Comparison of ENCODE assay signal across 8 mouse cellular contexts in genomic region chr12:84161616-84162433, GRCm38 (mm10). TPM values are rescaled to one million over a fixed set of nuclear protein-coding genes. Genes with fewer than 3 reads are reported as not detected.
A peak's percentile ranks its signal among the peaks of the same experiment; 100 is the strongest.
DNase-seq lines count a peak whose midpoint lies in the region; ATAC-seq and TF ChIP-seq lines count a peak whose summit lies in the region.

No protein-coding gene starts in this region.

- H3K9me3 ChIP-seq in liver, embryonic 13.5 days (replicated peaks) = no peaks in the 10 kb centered on the region
- no peaks in the 10 kb centered on the region for H3K9me3 ChIP-seq in neural tube, embryonic 15.5 days (replicated peaks)

- peak; percentile 56 for ATAC-seq in liver, embryonic 13.5 days (ENCODE audit: low read depth)
- ATAC-seq in neural tube, embryonic 15.5 days (ENCODE audit: low FRiP score) = no peak

- H3K4me2 ChIP-seq in liver, embryonic 13.5 days = peak overlapping the region; percentile 37
- H3K4me2 ChIP-seq in neural tube, embryonic 15.5 days = no peak overlapping the region

- no peak for TF ChIP-seq POLR2A in cortical plate, adult 2 months (IDR thresholded peaks at IDR 0.05; ENCODE audit: extremely low read depth, insufficient read depth, low read length)

- intact Hi-C loops in gastrocnemius, adult 2 months (cut with DNase I) = no loop called here
- intact Hi-C loops in gastrocnemius, postnatal 36 days (cut with DNase I) = loop anchor here (2.0 kb wide), 1 partner anchor 87 kb away; no protein-coding TSS in a partner anchor

- H3K36me3 ChIP-seq in liver, embryonic 13.5 days = peaks cover 86% of the 10 kb centered on the region
- peaks cover 30% of the 10 kb centered on the region for H3K36me3 ChIP-seq in neural tube, embryonic 15.5 days

- peak overlapping the region; percentile 56 for H3K27ac ChIP-seq in gastrocnemius, adult 2 months
- H3K27ac ChIP-seq in cortical plate, adult 2 months (ENCODE audit: insufficient read depth, low read length) = no peak overlapping the region
- H3K27ac ChIP-seq in liver, embryonic 13.5 days = peak overlapping the region; percentile 79
- H3K27ac ChIP-seq in neural tube, embryonic 15.5 days (replicated peaks) = no peak overlapping the region

- DNase-seq in gastrocnemius, adult 2 months = no peak
- no peak for DNase-seq in gastrocnemius, postnatal 36 days
- peak; percentile 58 for DNase-seq in A20 (ENCODE audit: low read depth, low spot score)
- no peak for DNase-seq in liver, embryonic 13.5 days
- DNase-seq in thymus, postnatal 14 days = peak; percentile 64
- no peak for DNase-seq in adrenal gland, adult 8-10 months

- peak overlapping the region; percentile 53 for H3K9ac ChIP-seq in liver, embryonic 13.5 days
- H3K9ac ChIP-seq in neural tube, embryonic 15.5 days (replicated peaks) = no peak overlapping the region

- WGBS in liver, embryonic 13.5 days (ENCODE audit: insufficient replicate concordance) = 75% methylated on average over 14 of the region's 14 CpGs
- 76% methylated on average over 14 of the region's 14 CpGs for WGBS in neural tube, embryonic 15.5 days

- H3K4me3 ChIP-seq in gastrocnemius, adult 2 months = no peak overlapping the region
- H3K4me3 ChIP-seq in cortical plate, adult 2 months (ENCODE audit: insufficient read depth, low read length) = no peak overlapping the region
- no peak overlapping the region for H3K4me3 ChIP-seq in liver, embryonic 13.5 days (replicated peaks)
- no peak overlapping the region for H3K4me3 ChIP-seq in neural tube, embryonic 15.5 days (replicated peaks)

- peak; percentile 57 for TF ChIP-seq CTCF in gastrocnemius, adult 2 months (IDR thresholded peaks at IDR 0.05)
- peak; percentile 43 for TF ChIP-seq CTCF in cortical plate, adult 2 months (IDR thresholded peaks at IDR 0.05; ENCODE audit: extremely low read depth, insufficient read depth, low read length)

- no peaks in the 10 kb centered on the region for H3K27me3 ChIP-seq in liver, embryonic 13.5 days
- H3K27me3 ChIP-seq in neural tube, embryonic 15.5 days (replicated peaks) = no peaks in the 10 kb centered on the region

- H3K4me1 ChIP-seq in cortical plate, adult 2 months (ENCODE audit: control insufficient read depth, insufficient read depth, low read length) = no peaks in the 10 kb centered on the region
- peaks cover 60% of the 10 kb centered on the region for H3K4me1 ChIP-seq in liver, embryonic 13.5 days (replicated peaks)
- H3K4me1 ChIP-seq in neural tube, embryonic 15.5 days = no peaks in the 10 kb centered on the region

RNA-seq across cellular contexts. Expression of gene Pnma1, which starts 13.5 kb away (rescaled TPM):
- total RNA-seq in gastrocnemius, adult 2 months (2021) = under 1 TPM; 0.10 to 0.17 TPM
- total RNA-seq in gastrocnemius, postnatal 36 days (2021) = under 1 TPM; 0.15 to 0.18 TPM
- polyA plus RNA-seq in cortical plate, adult 2 months (2012; rRNA removed) = 3.0 and 3.7 TPM in 2 replicates
- 0.14 TPM in 1 of 2 replicates, not detected in the other for polyA plus RNA-seq in liver, embryonic 13.5 days (2015; fragmentation: Nextera tagmentation; extraction: Ambion mirVana)
- 3.2 and 3.8 TPM in 2 replicates for polyA plus RNA-seq in neural tube, embryonic 15.5 days (2015; fragmentation: Nextera tagmentation; extraction: Ambion mirVana)
- total RNA-seq in adrenal gland, adult 8-10 months (2022) = under 1 TPM; 0.09 to 0.56 (median 0.35) TPM

RNA-seq across cellular contexts. Expression of gene Dnal1, which starts 47.7 kb away (rescaled TPM):
- 1 to 10 TPM; 9.8 to 10.0 TPM for total RNA-seq in gastrocnemius, adult 2 months (2021)
- 1 to 10 TPM; 5.9 to 8.1 TPM for total RNA-seq in gastrocnemius, postnatal 36 days (2021)
- 46.6 and 48.0 TPM in 2 replicates for polyA plus RNA-seq in cortical plate, adult 2 months (2012; rRNA removed)
- polyA plus RNA-seq in liver, embryonic 13.5 days (2015; fragmentation: Nextera tagmentation; extraction: Ambion mirVana) = 0.23 and 0.27 TPM in 2 replicates
- polyA plus RNA-seq in neural tube, embryonic 15.5 days (2015; fragmentation: Nextera tagmentation; extraction: Ambion mirVana) = 6.7 and 7.0 TPM in 2 replicates
- total RNA-seq in adrenal gland, adult 8-10 months (2022) = 10 to 100 TPM; 14.9 to 30.8 (median 22.0) TPM

RNA-seq across cellular contexts. Expression of gene Elmsan1, which starts 56.9 kb away (rescaled TPM):
- 10 to 100 TPM; 10.2 to 11.9 TPM for total RNA-seq in gastrocnemius, adult 2 months (2021)
- total RNA-seq in gastrocnemius, postnatal 36 days (2021) = 10 to 100 TPM in 1 of 2 experiments, 1 to 10 TPM in 1; 6.5 to 10.4 TPM
- polyA plus RNA-seq in cortical plate, adult 2 months (2012; rRNA removed) = 6.9 and 7.3 TPM in 2 replicates
- polyA plus RNA-seq in liver, embryonic 13.5 days (2015; fragmentation: Nextera tagmentation; extraction: Ambion mirVana) = 3.7 and 4.4 TPM in 2 replicates
- polyA plus RNA-seq in neural tube, embryonic 15.5 days (2015; fragmentation: Nextera tagmentation; extraction: Ambion mirVana) = 4.0 and 5.4 TPM in 2 replicates
- 10 to 100 TPM; 21.2 to 31.2 (median 27.3) TPM for total RNA-seq in adrenal gland, adult 8-10 months (2022)

Comparison
In these comparisons a context has a peak if more than half of its experiments do, and no peak if none do; other contexts are left out.
1. DNase-seq: peak in A20 (single experiment) and thymus, postnatal 14 days (single experiment); none in gastrocnemius, adult 2 months (single experiment), gastrocnemius, postnatal 36 days (0 of 2), liver, embryonic 13.5 days (single experiment) and adrenal gland, adult 8-10 months (single experiment).
2. H3K27ac ChIP-seq: peak in gastrocnemius, adult 2 months (single experiment) and liver, embryonic 13.5 days (single experiment); none in cortical plate, adult 2 months (single experiment) and neural tube, embryonic 15.5 days (single experiment).